ENCODE assay signal across 19 mouse cellular contexts in the genomic region with DNA sequence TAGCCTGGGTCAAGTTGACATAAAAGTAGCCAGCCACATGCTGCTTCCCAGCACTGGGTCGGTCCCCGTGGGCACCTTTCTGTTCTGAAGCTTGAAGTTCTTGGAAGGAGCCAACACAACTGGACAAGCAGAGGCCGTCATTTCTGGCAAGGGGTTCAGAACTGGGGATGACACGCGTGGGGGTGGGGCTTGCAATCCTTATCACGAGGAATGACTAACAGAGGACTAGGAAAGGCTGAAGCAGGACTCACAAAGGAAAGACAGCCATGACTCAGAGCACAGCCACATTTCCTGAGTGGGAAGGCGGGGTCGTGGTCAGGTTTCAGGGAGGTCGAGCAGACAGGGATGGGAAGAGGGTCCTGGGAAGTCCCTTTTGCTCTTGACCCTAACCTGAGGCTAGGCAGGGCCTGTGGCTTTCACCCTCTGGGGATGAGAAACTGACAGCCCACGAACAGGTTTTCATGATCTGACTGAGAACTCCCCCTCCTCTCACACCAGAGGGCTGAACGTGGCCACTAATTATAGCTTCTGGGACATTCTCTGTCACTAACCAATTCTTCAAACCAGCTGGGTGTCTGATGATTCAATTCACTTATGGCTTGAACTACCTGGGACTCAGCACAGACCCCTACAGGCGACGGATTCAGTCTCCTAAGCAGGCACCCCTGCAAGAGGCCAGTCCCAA. TPM values are rescaled to one million over a fixed set of nuclear protein-coding genes. Genes with fewer than 3 reads are reported as not detected.
A peak's percentile ranks its signal among the peaks of the same experiment; 100 is the strongest.
DNase-seq lines count a peak whose midpoint lies in the region; ATAC-seq and TF ChIP-seq lines count a peak whose summit lies in the region.
"Had no signal": no experiment of that assay in that cellular context is flagged by ENCODE, and none has a peak within 500 bp of the region (broad histone marks: within the 10 kb centered on the region; RNA-seq: fewer than 3 reads in every experiment).

No protein-coding gene starts in this region.

- ATAC-seq in lung, postnatal 0 days = peak; percentile 21; the same call in 1 of the 2 replicates
- ATAC-seq in intestine, embryonic 15.5 days = no peak
- ATAC-seq: liver, embryonic 12.5 days had no signal

- DNase-seq in adrenal gland, adult (ENCODE audit: inconsistent age in 2 of 2, low spot score in 1 of 2) = peak; percentile 78 to 84
- DNase-seq in adrenal gland, postnatal 4 days (ENCODE audit: low spot score in 2 of 2) = no peak
- no peak for DNase-seq in lung, postnatal 0 days (ENCODE audit: low spot score)
- no peak for DNase-seq in lung, postnatal 25 days (ENCODE audit: low spot score)
- peak; percentile 50 for DNase-seq in 416B (ENCODE audit: low read depth)
- peak; percentile 67 for DNase-seq in adrenal gland, postnatal 25 days
- DNase-seq in layer of hippocampus, adult 18-20 months (ENCODE audit: low spot score in 2 of 2) = no peak
- DNase-seq: cerebellum, postnatal 36 days; gastrocnemius, postnatal 36 days; kidney, adult 11 months; kidney, postnatal 36 days; right cerebral cortex, postnatal 25 days had no signal

- 0 out of 2 replicates have a peak, but pooled peaks cover 12% of the 10 kb centered on the region for H3K27me3 ChIP-seq in lung, postnatal 0 days (replicated peaks; ENCODE audit: insufficient read depth, low read length)
- no peaks in the 10 kb centered on the region for H3K27me3 ChIP-seq in intestine, embryonic 15.5 days (replicated peaks)
- H3K27me3 ChIP-seq: embryonic facial prominence, embryonic 12.5 days had no signal

- no peaks in the 10 kb centered on the region for H3K4me1 ChIP-seq in lung, postnatal 0 days (ENCODE audit: insufficient read depth, low read depth, low read length)
- H3K4me1 ChIP-seq in intestine, embryonic 15.5 days (replicated peaks) = peaks cover 9% of the 10 kb centered on the region

- no peak overlapping the region for H3K9ac ChIP-seq in lung, postnatal 0 days (replicated peaks; ENCODE audit: low read depth)
- no peak overlapping the region for H3K9ac ChIP-seq in intestine, embryonic 15.5 days
- H3K9ac ChIP-seq: embryonic facial prominence, embryonic 12.5 days; heart, embryonic 13.5 days; hindbrain, embryonic 14.5 days; liver, embryonic 12.5 days had no signal

- H3K9me3 ChIP-seq in lung, postnatal 0 days (ENCODE audit: low read length) = no peaks in the 10 kb centered on the region
- H3K9me3 ChIP-seq in intestine, embryonic 15.5 days = no peaks in the 10 kb centered on the region
- H3K9me3 ChIP-seq: embryonic facial prominence, embryonic 12.5 days; forebrain, embryonic 10.5 days; heart, embryonic 13.5 days; liver, embryonic 12.5 days; midbrain, embryonic 10.5 days had no signal

- H3K4me3 ChIP-seq in lung, postnatal 0 days (ENCODE audit: low read depth, low read length) = no peak overlapping the region
- no peak overlapping the region for H3K4me3 ChIP-seq in intestine, embryonic 15.5 days (replicated peaks)
- H3K4me3 ChIP-seq: embryonic facial prominence, embryonic 12.5 days; forebrain, embryonic 10.5 days; heart, embryonic 13.5 days; liver, embryonic 12.5 days; midbrain, embryonic 10.5 days had no signal

- WGBS in lung, postnatal 0 days = 49% methylated on average over 13 of the region's 13 CpGs
- WGBS in intestine, embryonic 15.5 days = 58% methylated on average over 13 of the region's 13 CpGs

- no peaks in the 10 kb centered on the region for H3K36me3 ChIP-seq in lung, postnatal 0 days (ENCODE audit: insufficient read depth, low read length)
- no peaks in the 10 kb centered on the region for H3K36me3 ChIP-seq in intestine, embryonic 15.5 days
- H3K36me3 ChIP-seq: embryonic facial prominence, embryonic 12.5 days; forebrain, embryonic 10.5 days; heart, embryonic 13.5 days; liver, embryonic 12.5 days; midbrain, embryonic 10.5 days had no signal

- no peak overlapping the region for H3K4me2 ChIP-seq in lung, postnatal 0 days (replicated peaks; ENCODE audit: low read depth, low read length)
- H3K4me2 ChIP-seq in intestine, embryonic 15.5 days (replicated peaks) = no peak overlapping the region
- H3K4me2 ChIP-seq: embryonic facial prominence, embryonic 12.5 days; heart, embryonic 13.5 days; hindbrain, embryonic 14.5 days; liver, embryonic 12.5 days had no signal

- H3K27ac ChIP-seq in lung, postnatal 0 days (ENCODE audit: low read length) = no peak overlapping the region
- no peak overlapping the region for H3K27ac ChIP-seq in intestine, embryonic 15.5 days
- H3K27ac ChIP-seq: embryonic facial prominence, embryonic 12.5 days; forebrain, embryonic 10.5 days; heart, embryonic 13.5 days; hindbrain, embryonic 14.5 days; liver, embryonic 12.5 days; midbrain, embryonic 10.5 days had no signal

- TF ChIP-seq EP300 in lung, postnatal 0 days (IDR thresholded peaks at IDR 0.05) = no peak

- TF ChIP-seq CTCF in lung, postnatal 0 days (IDR thresholded peaks at IDR 0.05) = no peak

RNA-seq across cellular contexts. Expression of a gene that starts 2.4 kb away (rescaled TPM):
- 10 to 100 TPM in 1 of 2 experiments, 1 to 10 TPM in 1; 7.8 to 13.1 TPM for total RNA-seq in adrenal gland, postnatal 4 days (2021)
- polyA plus RNA-seq in lung, postnatal 0 days (2015; fragmentation: Nextera tagmentation; extraction: Ambion mirVana) = 0.13 and 0.33 TPM in 2 replicates
- total RNA-seq in adrenal gland, postnatal 25 days (2021) = 5.6 and 7.2 TPM in 2 replicates
- 10 to 100 TPM; 35.5 to 37.1 TPM for total RNA-seq in layer of hippocampus, adult 18-20 months (2021)
- polyA plus RNA-seq in intestine, embryonic 15.5 days (2015; fragmentation: Nextera tagmentation; extraction: Ambion mirVana) = 1.1 and 1.2 TPM in 2 replicates

Comparison
In these comparisons a context has a peak if more than half of its experiments do, and no peak if none do; other contexts are left out.
1. DNase-seq: peak in adrenal gland, adult (2 of 2), 416B (single experiment) and adrenal gland, postnatal 25 days (single experiment); none in adrenal gland, postnatal 4 days (0 of 2), lung, postnatal 0 days (single experiment), lung, postnatal 25 days (single experiment) and layer of hippocampus, adult 18-20 months (0 of 2).